Mouse (Mus musculus) frontal cortex, postnatal 14 days (tissue): Measurements from ENCODE around the gene Rps3a1.

Source experiments
- DNase-seq, 2 experiments: peaks; one replicate each; pipeline ENCODE4 v3.0.0; 2022; ENCODE audit warnings: low spot score in 2 of 2

Gene Rps3a1

DNA sequence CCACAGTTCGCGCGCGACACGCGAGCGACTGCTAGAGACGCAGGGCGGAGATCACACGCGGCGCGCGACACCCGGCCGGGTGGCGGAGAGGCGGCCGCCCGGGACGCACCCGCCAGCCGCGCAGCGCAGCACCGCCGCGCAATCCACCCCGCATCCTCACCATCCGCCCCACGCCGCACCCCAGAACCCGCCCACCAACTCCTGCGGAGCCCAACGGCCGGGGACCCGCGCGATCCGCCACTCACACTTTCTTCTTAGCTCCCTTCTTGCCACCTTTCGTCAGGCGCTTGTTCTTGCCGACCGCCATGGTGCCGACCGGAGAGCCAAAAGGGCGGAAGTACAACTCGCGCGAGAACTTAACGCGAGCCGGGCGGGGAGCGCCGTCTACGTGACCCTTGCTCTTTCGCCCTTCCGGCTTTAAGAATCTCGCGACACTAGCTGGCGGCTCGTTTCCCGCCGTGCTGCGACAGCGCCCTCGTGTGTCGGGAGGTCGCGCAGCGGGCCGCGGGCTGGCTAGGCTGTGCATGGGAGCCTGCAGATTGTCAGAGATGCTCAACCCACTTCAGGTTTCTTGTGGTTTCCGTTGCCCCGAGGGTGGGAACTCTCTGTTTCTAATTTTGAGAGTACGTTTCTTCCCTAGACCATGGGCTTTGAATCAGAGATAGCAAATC is at the start of gene Rps3a1:
Gene Rps3a1 (minus strand): TSS at position 440 of the 671 bp plus-strand sequence.
- peak; percentile 96 to 99 for DNase-seq

DNA sequence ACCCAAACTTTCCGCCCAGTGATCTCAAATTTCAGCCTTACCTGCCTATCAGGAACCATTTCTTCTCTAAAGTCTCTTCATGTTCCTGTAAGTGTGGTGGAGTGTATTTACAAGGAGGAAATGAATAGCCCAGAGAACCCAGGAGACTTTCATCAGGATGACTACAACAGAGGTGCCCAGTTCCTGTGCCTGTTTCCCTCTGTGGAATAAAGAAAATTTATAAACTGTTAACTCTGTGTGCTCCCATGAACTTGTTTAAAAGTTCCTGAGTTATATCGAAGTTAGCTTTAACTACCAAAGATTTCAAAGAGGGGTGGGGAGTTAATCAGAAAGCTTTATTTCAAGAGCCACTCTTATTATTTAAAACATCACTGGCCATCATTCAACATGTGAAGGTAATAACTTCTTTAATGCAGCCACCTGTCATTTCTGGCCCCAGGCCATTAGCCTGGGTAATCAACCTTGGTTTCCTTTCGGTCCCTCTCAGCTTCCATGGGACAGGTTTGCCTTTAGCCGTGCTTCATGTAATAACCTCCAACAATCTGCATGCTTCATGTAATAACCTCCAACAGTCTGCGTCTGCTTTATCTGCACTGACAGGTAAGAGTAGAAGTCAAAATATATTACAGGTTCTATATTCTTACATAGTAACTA is 45.4 kb upstream of the Rps3a1 start:
- no peak for DNase-seq

DNA sequence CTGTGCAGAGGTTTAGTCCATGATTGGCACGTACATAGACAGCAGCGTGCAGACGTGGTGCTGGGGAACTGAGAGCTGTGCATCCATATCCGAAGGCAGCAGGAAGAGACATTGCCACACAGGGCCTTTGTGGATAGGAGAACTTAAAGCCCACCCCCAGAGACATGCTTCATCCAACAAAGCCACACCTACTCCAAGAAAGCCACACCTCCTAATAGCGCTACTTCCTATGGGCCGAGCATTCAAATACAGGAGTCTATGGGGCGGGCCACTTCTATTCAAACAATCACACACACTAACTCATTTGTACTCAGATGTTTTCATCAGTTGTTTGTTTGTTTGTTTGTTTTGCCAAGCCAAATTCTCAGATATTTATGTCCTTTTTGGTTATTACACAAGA is 42.0 kb upstream of the Rps3a1 start:
- DNase-seq = no peak

DNA sequence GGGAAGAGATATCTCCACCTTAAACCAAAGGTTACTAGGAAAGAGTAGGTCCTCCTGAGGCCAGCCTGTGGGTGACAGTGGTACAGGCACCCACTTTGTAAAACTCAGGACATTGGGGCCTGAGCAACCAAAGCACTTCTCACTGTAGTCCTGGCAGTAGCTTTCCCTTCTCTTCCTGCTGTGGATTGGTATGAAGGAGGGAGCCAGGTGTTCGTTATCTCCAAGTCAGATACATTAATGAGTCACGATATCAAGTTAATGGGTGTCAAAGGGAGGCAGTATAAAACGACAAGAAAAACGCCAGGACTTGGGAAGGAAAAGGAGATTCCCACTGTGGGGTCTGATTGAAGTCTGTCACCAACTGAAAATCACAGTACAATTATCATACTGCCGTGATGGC is 38.6 kb upstream of the Rps3a1 start:
- DNase-seq = no peak

DNA sequence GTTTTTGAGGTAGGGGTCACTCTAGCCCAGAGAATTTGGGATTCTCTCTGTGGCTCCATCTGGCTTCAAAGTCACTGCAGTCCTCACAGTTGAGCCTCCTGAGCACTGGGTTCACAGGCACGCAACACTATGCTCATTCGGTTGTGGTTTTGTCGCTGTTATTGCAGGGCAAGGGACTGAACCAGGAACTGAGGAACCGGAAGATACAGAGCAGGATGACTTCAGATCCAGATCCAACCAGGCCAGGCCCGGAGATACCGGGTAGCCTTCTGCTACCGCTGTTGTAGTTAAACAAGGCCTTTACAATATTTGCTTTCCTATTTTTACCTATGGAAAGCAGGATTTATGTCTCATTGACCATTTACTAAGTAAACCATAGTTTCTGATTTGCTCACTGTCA is 37.2 kb upstream of the Rps3a1 start:
- no peak for DNase-seq

DNA sequence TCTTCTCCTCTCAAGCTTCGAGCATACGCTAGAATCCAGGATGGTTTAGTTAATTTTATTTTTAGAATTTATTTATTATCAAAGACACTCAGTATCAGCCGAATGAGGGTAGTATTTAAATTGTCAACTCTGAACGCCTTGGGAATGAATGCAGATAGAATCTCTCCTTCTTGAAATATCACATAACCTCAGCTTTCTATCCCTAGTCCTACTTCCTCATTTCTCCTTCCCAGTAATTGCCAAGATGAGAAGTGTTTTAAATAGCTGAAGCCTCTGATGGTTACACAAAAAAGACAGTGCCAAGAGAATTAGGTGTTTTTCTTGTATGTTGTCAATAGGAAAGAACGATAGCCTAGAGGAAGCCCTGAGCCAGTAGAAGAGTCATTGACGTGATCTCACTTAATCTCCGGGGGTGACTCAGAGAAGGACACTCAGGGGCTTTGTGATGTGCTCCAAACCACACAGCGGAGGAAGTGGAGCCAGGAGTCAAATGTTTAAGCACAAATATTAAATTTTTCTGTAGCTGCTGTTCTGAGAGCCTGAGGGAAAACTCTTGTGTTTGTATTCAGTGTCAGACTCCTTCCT is 26.4 kb upstream of the Rps3a1 start:
- DNase-seq = no peak

DNA sequence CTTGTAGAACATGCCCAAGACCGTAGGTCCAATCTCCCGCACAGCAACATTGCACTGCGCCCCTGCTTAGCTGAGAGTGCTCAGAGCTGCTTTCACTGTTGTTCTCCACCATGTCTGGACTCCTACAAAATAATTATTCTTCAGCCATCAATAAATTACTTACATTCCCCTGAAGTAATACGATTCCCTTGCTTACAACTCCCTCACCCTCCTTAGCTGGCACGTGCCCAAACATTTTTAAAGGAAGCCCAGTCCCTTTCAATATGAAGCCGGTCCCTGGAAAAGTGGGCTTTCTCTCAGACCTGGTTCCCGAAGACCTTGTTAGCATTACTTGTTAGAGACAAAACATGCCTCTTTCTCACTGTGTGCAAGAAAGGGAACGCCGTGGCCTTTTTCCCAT is 7.0 kb upstream of the Rps3a1 start:
- DNase-seq = no peak

DNA sequence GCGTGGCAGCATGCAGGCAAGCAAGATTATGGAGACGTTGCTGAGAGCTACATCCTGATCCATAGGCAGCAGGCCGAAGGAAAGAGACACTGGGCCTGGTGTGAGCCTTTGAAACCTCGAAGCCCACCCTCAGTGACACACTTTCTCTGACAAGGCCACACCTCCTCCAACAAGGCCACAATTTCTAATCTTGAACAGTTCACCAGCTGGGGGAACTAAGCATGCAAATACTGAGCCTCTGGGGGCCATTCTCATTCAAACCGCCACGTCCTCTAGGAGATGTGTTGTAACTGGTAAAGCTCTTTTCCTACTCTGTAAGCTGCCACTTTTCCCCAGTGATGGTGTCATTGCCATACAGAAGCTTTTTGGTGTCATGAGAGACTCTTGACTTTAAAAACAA is 6.6 kb upstream of the Rps3a1 start:
- DNase-seq = no peak

DNA sequence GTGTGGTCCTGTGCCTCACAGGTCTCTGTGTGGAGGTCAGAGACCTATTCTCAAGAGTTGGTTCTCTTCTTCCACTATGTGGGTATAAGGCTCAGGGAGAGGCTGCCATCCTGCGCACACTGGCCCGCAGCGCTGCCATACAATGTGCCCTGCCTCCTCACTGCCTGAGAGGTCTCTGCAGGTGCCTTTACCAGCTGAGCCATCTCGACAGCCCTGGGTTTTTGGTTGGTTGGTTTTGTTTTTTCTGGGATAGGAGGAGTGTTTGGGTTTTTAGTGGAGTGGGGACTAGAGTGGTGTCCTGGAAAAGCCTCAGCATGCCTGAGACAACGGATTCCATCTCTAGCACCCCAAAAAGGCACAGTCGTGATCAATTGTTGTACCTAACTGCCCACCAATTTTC is 841 bp upstream of the Rps3a1 start:
- no peak for DNase-seq

DNA sequence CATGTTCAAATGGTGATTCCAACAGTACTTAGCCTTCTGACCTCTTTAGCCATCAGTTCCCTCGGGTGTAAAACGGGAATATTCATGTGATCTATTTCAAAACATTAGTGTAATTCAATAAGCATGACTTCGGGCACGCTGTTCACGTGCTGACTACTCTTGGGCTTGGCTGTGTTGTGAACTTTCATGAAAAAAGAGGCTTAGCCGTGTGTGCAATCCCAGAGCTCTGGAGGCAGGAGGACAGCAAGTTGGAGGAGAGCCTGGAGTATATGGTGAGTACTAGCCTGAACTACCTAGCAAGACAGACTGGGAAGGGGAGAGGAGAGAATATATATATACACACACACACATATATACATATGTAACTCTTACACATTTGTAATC is 424 bp upstream of the Rps3a1 start:
- no peak for DNase-seq

DNA sequence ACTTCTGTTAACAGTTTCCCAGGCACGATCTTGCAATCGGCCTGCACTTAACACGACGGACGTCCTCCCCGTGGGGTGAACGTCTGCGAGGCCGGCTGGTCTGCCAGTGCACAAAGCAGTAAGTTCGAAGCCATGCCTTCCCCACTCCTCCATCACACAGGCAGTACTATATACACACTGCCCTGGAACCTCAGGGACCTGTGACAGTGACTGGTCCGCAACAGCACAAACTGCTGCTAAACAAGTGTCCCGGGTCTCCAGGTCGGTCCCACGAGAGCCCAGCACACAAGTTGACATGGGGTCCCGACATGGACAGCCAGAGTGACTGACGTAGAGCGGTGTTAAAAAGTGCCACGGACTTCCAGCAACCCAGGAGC is 628 bp downstream of the Rps3a1 start:
- no peak for DNase-seq

DNA sequence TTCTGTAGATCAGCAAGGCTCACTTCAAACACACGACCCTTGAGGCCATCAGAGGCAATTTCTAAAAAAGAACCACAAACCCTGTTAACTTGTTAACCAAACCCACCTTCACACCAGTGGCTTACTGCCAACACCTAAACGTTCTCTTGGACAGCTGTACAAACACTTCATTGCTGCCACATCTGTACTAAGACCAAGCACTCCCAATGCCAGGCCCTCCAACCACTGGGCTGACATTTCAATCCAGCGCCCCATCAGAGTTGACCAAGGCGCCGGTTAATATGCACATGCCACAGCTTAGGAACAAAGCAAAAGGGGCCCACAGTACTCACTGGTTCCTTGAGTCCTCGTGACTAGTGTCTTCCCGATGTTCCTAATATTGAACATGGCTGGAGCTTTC is 1.1 kb downstream of the Rps3a1 start:
- DNase-seq = no peak

DNA sequence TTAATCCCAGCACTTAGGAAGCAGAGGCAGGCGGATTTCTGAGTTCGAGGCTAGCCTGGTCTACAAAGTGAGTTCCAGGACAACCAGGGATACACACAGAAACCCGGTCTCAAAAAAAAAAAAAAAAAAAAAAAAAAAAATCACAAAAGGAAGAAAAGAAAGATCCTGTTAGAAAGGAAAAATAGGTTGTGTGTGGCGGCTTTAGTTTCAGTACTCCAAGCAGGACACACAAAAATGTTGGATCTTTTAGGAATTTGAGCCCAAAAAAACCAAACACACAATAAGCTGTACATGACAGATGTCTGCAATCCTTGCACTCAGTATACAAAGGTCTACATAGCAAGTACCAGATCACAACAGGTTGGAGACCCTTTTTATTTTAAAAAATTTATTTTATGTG is 2.8 kb downstream of the Rps3a1 start:
- DNase-seq = no peak

DNA sequence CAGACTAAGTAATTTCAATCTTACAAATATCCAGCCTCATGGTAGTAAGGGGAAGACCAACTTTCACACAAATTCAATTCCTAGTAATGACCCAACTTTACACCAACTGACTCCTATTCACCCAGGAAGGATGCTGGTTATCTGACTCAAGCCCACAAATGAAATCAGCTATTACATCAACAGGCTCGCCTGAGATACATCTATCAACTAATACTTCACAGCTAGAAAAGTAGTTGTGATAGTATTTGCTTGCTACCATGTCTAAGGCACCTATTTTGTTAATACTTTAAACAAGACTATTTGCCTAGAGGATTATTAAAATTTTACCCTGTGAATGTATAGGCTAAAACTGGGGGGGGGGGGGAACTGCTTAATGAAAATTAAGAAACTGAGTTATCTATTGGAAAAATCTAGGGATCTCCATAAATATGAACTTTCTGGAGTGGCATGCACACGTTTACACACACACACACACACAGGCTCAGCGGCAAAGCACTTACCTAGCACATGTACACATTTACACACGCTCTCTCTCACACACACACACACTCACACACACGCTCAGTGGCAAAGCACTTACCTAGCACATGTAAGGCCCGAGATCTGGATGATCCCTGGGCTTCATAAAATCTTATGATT is 5.4 kb downstream of the Rps3a1 start:
- no peak for DNase-seq

DNA sequence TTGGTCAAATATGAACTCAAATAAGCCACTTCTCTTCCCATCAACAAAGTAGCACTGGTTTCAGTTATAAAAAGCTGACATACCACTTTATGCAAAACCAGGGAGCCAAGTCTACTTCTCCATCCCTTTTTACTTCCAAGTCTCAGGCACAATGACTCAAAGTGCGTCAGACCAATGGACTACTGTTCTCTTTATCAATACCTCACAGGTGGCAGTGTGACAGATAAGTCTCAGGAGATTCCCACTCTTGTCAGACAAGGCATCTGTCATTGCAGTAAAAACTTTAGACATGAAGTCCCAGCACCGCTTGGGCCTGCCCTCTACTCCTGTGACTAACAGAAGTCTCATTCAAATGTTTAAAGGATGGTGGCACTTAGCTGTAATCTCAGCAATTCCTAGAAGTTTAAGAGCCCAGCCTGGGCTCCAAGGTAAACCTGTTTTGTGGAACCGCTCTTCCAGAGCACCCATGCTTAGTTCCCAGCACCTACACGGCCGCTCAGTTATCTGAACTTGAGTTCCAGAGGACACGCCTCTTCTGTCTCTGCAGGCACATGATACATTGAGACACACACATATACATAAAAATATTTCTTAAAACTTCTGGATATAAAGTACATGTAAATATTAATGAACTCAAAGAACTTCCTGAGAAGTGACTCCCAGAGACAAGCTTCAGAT is 6.5 kb downstream of the Rps3a1 start:
- DNase-seq = no peak

DNA sequence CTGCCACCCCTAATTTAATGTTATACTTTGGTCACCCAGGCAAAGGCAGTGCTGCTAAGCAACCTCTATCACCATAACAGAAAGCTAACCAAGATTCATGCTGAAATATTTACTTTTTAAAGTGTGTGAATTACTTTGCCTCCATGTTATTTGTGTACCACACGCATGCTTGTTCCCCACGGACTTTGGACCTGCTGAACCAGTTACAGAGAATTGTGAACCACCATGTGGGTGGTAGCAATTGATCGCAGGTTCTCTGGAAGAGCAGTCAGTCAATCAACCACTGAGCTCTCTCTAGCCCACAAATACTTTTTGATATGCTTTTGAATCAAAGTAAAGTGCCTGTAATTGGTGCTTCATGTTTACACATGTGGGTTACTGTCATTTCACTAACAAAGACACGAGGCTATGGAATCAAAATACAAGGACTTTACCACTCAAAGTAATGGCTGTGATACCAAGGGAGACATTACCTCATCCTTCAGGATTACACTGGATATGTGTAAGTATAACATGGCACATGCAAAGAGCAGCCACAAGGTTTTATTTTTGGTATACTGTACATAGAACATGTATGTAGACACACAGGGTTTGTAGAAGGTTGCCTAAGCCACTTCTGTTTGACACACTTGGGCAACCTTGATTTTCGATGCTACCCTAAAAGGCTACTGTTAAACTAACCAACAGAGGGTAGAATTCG is 7.4 kb downstream of the Rps3a1 start:
- DNase-seq = no peak

DNA sequence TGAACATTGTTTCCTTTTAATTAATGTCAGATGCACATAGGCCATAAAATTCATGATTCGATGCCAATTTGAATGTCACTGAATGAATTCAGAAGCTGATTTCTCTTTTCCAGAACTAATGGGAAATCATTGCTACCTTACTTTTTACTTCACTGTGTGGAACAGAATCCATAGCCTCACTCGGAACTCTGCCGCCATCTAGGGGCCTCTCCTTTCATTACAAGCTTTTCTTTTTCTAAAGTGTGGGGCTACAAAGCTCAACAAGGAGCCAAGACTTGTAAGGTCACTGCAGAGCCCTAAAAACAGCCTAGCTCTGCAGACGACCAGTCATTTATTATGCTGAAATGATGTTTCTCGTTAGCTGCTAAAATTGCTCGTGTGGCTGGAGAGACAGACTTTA is 12.7 kb downstream of the Rps3a1 start:
- peak in 1 of 2 experiments; percentile 80 for DNase-seq

DNA sequence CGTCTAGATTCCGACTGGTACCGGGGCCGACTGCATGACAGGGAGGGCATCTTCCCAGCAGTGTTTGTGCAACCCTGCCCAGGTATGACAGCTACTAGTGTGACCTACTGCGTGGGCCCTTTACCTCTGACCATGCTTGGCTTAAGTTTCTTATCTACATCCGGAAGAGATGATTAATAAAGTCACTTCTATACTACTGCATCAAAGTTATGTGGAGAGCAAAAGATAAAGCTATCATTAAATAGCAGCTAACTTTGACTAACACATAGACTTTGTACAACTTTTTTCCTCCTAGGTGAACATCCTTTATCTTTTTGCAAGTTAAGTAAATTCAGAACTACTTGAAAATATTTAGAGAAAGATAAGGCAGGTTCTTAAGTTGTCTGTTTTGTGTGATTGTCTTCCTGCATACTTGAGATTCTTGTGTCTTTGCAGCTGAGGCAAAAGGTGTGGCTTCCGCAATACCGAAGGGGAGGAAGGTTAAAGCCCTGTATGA is 19.2 kb downstream of the Rps3a1 start:
- DNase-seq = no peak

DNA sequence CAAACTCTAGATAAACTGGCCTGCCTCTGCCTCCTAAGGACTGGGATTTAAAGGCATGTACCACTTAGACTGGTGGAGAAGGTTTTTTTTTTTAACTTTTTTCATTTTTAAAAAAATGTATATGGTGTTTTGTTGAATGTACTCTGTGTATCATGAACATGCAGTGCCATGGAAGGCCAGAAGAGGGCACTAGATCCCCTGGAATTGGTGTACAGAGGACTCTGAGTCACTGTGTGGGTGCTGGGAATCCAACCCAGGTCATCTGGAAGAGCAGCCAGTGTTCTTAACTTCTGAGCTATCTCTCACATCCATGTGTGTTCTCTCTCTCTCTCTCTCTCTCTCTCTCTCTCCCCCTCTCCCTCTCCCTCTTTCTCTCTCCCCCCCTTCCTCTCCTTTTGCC is 20.3 kb downstream of the Rps3a1 start:
- DNase-seq = no peak

DNA sequence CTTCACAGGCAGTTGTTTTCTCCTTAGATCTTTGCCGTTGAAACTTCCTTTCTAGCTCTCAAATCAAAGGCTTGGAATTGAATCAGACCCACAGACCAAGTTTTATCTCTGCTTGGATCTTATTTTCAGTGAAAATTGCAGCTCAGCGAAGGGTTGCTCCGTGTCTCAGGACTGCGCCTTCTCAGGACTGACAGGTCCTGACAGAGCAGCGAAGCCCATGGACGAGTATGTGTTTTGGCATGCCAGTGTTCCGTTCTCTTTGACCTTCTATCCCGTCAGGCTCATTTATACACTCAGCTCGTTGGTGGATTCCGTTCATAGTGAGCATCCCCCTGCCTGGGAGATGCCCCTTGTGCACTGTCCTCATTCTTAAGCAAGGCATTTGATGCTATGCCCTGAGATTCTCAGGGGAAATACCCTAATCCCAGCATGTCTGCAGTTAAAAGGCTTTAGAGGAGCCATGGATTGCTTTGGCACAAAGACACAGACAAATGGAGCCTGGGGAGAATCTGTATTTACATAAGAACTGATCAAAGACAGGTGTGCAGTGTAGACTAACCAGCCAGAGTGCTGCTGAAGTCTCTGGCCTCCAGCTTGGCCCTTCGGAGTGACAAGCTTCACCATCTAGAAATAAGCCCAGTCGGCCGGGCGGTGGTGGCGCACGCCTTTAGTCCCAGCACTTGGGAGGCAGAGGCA is 23.1 kb downstream of the Rps3a1 start:
- DNase-seq = no peak

DNA sequence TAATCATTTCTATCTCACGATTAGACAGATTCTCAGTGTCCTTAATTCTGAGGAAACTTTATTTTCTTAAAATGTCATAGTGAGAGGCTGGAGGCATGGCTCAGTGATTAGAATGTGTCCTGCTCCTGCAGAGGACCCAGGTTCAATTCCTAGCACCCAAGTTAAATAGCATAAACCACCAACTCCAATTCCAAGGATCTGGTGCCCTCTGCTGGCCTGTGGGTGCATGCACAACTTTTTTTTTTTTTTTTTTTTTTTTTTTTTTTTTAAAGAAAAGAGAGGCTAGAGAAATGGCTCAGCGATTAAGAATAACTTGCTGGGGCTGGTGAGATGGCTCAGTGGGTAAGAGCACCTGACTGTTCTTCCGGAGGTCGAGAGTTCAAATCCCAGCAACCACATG is 25.6 kb downstream of the Rps3a1 start:
- no peak for DNase-seq
